Mouse (Mus musculus): ENCODE measurements around the gene Krtcap2.

- TF ChIP-seq POLR2A (IDR thresholded peaks at IDR 0.05; ENCODE audit: extremely low read depth, insufficient read depth, low read length) (no peak), CTCF (IDR thresholded peaks at IDR 0.05; ENCODE audit: extremely low read depth, insufficient read depth, low read length) (no peak)
These were observed 13.2 kb upstream of the Krtcap2 start for GRCm38 (mm10) chr3:89232614-89233013.
